Mouse (Mus musculus) embryonic fibroblast, embryonic 13.5 days (primary cell): ENCODE data around the gene Itgav.

Experiments used
- CTCF ChIP-seq: IDR thresholded peaks from 2 replicates; pipeline ENCODE4 v1.5.1; 2011; ENCODE audit warnings: mild to moderate bottlenecking, control low read depth, low read length, moderate library complexity, borderline replicate concordance; ENCODE audit not compliant: insufficient read depth
- POLR2A ChIP-seq: IDR thresholded peaks from 2 replicates; pipeline ENCODE4 v1.6.1; 2011; ENCODE audit warnings: low read depth, mild to moderate bottlenecking, control low read depth, low read length, moderate library complexity

DNA sequence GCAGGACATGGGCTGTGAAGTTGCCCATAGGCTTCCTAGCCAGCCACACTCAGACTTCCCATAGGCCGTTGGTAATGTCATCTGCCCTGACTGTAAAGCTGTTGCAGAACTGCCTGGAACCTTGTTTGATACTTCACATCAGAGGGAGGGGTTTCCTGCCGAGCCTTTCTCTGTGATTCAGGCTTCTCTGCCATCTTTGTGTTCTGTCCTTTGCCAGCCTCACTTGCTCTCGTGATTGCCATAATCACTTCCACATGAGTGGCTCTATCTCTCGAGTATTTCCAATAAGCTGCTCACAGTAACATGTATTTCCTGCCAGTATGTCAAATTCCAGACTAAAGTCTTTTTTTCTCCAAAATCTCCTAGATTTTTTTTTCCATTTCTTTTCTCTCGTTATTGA is 48.5 kb upstream of the Itgav start:
- no peak for TF ChIP-seq CTCF
- no peak for TF ChIP-seq POLR2A
